Mouse (Mus musculus): Measurements from ENCODE around the gene Ncaph.

GRCm38 (mm10) chr2:127074116-127074515, 59.6 kb downstream of the Ncaph start:
- TF ChIP-seq NELFE (IDR thresholded peaks at IDR 0.05; ENCODE audit: low read depth, low read length) = no peak
- no peak for TF ChIP-seq EP300 (IDR thresholded peaks at IDR 0.05; ENCODE audit: low read length)
- TF ChIP-seq POLR2AphosphoS2 (IDR thresholded peaks at IDR 0.05; ENCODE audit: low read depth, low read length) = no peak
- TF ChIP-seq POLR2A (IDR thresholded peaks at IDR 0.05; ENCODE audit: low read depth, low read length) = no peak

All from CH12.LX (cell line).